Mouse (Mus musculus) right cerebral cortex, postnatal 25 days (tissue): ENCODE data around the gene Nova2.

ENCODE experiments used
- DNase-seq: peaks from one replicate; pipeline ENCODE4 v3.0.0; 2022

Nova2 gene

GRCm38 (mm10) chr7:19014452-19014851 lies 88.8 kb downstream of the Nova2 start:
- no peak for DNase-seq
